Mouse (Mus musculus) brain, embryonic 18.5 days (tissue): ENCODE measurements at regions not wholly inside any gene's neighbourhood (a gene's known extent, or its start where the extent isn't known, plus 50 kb on each side); places are given as distances from the start of the nearest gene placed in this dataset.

ENCODE experiments used
- DNase-seq: peaks from one replicate; pipeline ENCODE4 v3.0.0-alpha.2; 2012; ENCODE audit warnings: low read depth, low spot score

GRCm38 (mm10) chr3:14952169-14952729, 66.2 kb downstream of the Car2 start:
- DNase-seq = no peak

GRCm38 (mm10) chr3:14952951-14953350, 66.9 kb downstream of the Car2 start:
- DNase-seq = no peak

GRCm38 (mm10) chr3:14957481-14957880, 71.4 kb downstream of the Car2 start:
- no peak for DNase-seq

- DNase-seq = no peak
Observed at GRCm38 (mm10) chr3:14958277-14958676, 72.2 kb downstream of the Car2 start.

GRCm38 (mm10) chr3:14959586-14959985, 73.5 kb downstream of the Car2 start:
- DNase-seq = peak; percentile 10

GRCm38 (mm10) chr3:14964795-14965194, 78.7 kb downstream of the Car2 start:
- no peak for DNase-seq

GRCm38 (mm10) chr3:14965438-14966044, 79.5 kb downstream of the Car2 start:
- no peak for DNase-seq

- DNase-seq = no peak
Observed at GRCm38 (mm10) chr3:14967235-14967634, 81.2 kb downstream of the Car2 start.

- no peak for DNase-seq
Observed at GRCm38 (mm10) chr3:14968345-14968744, 82.3 kb downstream of the Car2 start.

GRCm38 (mm10) chr3:14969698-14970097, 83.6 kb downstream of the Car2 start:
- no peak for DNase-seq

- DNase-seq = no peak
Observed at GRCm38 (mm10) chr3:14971647-14972046, 85.6 kb downstream of the Car2 start.

- no peak for DNase-seq
Observed at GRCm38 (mm10) chr3:14974758-14975157, 88.7 kb downstream of the Car2 start.

- no peak for DNase-seq
Observed at GRCm38 (mm10) chr3:14975203-14975602, 89.1 kb downstream of the Car2 start.

- no peak for DNase-seq
Observed at GRCm38 (mm10) chr3:14979116-14979613, 93.1 kb downstream of the Car2 start.

- DNase-seq = no peak
Observed at GRCm38 (mm10) chr3:14989635-14990034, 103.6 kb downstream of the Car2 start.

- DNase-seq = no peak
Observed at GRCm38 (mm10) chr3:14993936-14994335, 107.9 kb downstream of the Car2 start.

GRCm38 (mm10) chr3:14997241-14997640, 111.2 kb downstream of the Car2 start:
- DNase-seq = no peak

- DNase-seq = no peak
Observed at GRCm38 (mm10) chr3:14998521-14998920, 112.4 kb downstream of the Car2 start.

GRCm38 (mm10) chr3:14999411-14999810, 113.3 kb downstream of the Car2 start:
- DNase-seq = no peak

GRCm38 (mm10) chr3:14999914-15000313, 113.8 kb downstream of the Car2 start:
- no peak for DNase-seq

- no peak for DNase-seq
Observed at GRCm38 (mm10) chr3:15000657-15001056, 114.6 kb downstream of the Car2 start.

GRCm38 (mm10) chr3:15007821-15008220, 121.7 kb downstream of the Car2 start:
- no peak for DNase-seq

GRCm38 (mm10) chr3:15008501-15008900, 122.4 kb downstream of the Car2 start:
- no peak for DNase-seq

GRCm38 (mm10) chr3:15009747-15010146, 123.7 kb downstream of the Car2 start:
- DNase-seq = no peak
